Mouse (Mus musculus): ENCODE measurements around the gene 2310030G06Rik. TPM values are rescaled to one million over a fixed set of nuclear protein-coding genes. Genes with fewer than 3 reads are reported as not detected.

2310030G06Rik gene
- total RNA-seq, 2 experiments from 2014 or later: not detected

- no peak for ATAC-seq (replicated peaks; ENCODE audit: low FRiP score, poor library complexity, severe bottlenecking)
Observed at GRCm38 (mm10) chr9:50745806-50746205, 530 bp downstream of the 2310030G06Rik start.

GRCm38 (mm10) chr9:50742744-50743143 lies 3.6 kb downstream of the 2310030G06Rik start:
- no peak for ATAC-seq (replicated peaks; ENCODE audit: low FRiP score, poor library complexity, severe bottlenecking)

- no peak for ATAC-seq (replicated peaks; ENCODE audit: low FRiP score, poor library complexity, severe bottlenecking)
Observed at GRCm38 (mm10) chr9:50742261-50742660, 4.1 kb downstream of the 2310030G06Rik start.

GRCm38 (mm10) chr9:50740867-50741784 lies 5.2 kb downstream of the 2310030G06Rik start:
- no peak for ATAC-seq (replicated peaks; ENCODE audit: low FRiP score, poor library complexity, severe bottlenecking)

- ATAC-seq (replicated peaks; ENCODE audit: low FRiP score, poor library complexity, severe bottlenecking): peak; percentile 96
Observed at GRCm38 (mm10) chr9:50738914-50739870, 7.1 kb downstream of the 2310030G06Rik start, which contains the start of gene Dixdc1. Gene Dixdc1 (minus strand): TSS chr9:50739517.

GRCm38 (mm10) chr9:50734989-50735388 lies 11.3 kb downstream of the 2310030G06Rik start:
- ATAC-seq (replicated peaks; ENCODE audit: low FRiP score, poor library complexity, severe bottlenecking): no peak

- no peak for ATAC-seq (replicated peaks; ENCODE audit: low FRiP score, poor library complexity, severe bottlenecking)
Observed at GRCm38 (mm10) chr9:50732560-50732959, 13.8 kb downstream of the 2310030G06Rik start.

GRCm38 (mm10) chr9:50729600-50729999 lies 16.7 kb downstream of the 2310030G06Rik start:
- no peak for ATAC-seq (replicated peaks; ENCODE audit: low FRiP score, poor library complexity, severe bottlenecking)

GRCm38 (mm10) chr9:50727925-50728651 lies 18.2 kb downstream of the 2310030G06Rik start:
- ATAC-seq (replicated peaks; ENCODE audit: low FRiP score, poor library complexity, severe bottlenecking): no peak

GRCm38 (mm10) chr9:50727171-50727924 lies 19.0 kb downstream of the 2310030G06Rik start:
- ATAC-seq (replicated peaks; ENCODE audit: low FRiP score, poor library complexity, severe bottlenecking): no peak

- no peak for ATAC-seq (replicated peaks; ENCODE audit: low FRiP score, poor library complexity, severe bottlenecking)
Observed at GRCm38 (mm10) chr9:50725921-50726590, 20.3 kb downstream of the 2310030G06Rik start.

GRCm38 (mm10) chr9:50724661-50725330 lies 21.5 kb downstream of the 2310030G06Rik start:
- ATAC-seq (replicated peaks; ENCODE audit: low FRiP score, poor library complexity, severe bottlenecking): no peak

- ATAC-seq (replicated peaks; ENCODE audit: low FRiP score, poor library complexity, severe bottlenecking): no peak
Observed at GRCm38 (mm10) chr9:50724147-50724546, 22.2 kb downstream of the 2310030G06Rik start.

GRCm38 (mm10) chr9:50723406-50723805 lies 22.9 kb downstream of the 2310030G06Rik start:
- no peak for ATAC-seq (replicated peaks; ENCODE audit: low FRiP score, poor library complexity, severe bottlenecking)

GRCm38 (mm10) chr9:50722451-50722911 lies 23.9 kb downstream of the 2310030G06Rik start:
- no peak for ATAC-seq (replicated peaks; ENCODE audit: low FRiP score, poor library complexity, severe bottlenecking)

GRCm38 (mm10) chr9:50721061-50721460 lies 25.3 kb downstream of the 2310030G06Rik start:
- no peak for ATAC-seq (replicated peaks; ENCODE audit: low FRiP score, poor library complexity, severe bottlenecking)

GRCm38 (mm10) chr9:50718878-50719277 lies 27.5 kb downstream of the 2310030G06Rik start:
- no peak for ATAC-seq (replicated peaks; ENCODE audit: low FRiP score, poor library complexity, severe bottlenecking)

- ATAC-seq (replicated peaks; ENCODE audit: low FRiP score, poor library complexity, severe bottlenecking): no peak
Observed at GRCm38 (mm10) chr9:50714188-50714587, 32.1 kb downstream of the 2310030G06Rik start.
